Mouse (Mus musculus) forebrain, embryonic 13.5 days (tissue): ENCODE results near the gene Gm20388. TPM values are rescaled to one million over a fixed set of nuclear protein-coding genes. Genes with fewer than 3 reads are reported as not detected.

Experiments
- ATAC-seq: fragments of 200-750 bp; cut with Nextera tagmentation; 2 replicates; pipeline ENCODE4 v1.8.0; 2017
- H3K27ac ChIP-seq: fragments of 300-500 bp; sonication (generic); 2 replicates; pipeline ENCODE4 v1.5.1; 2015; ENCODE audit warnings: inconsistent platforms, mild to moderate bottlenecking, moderate library complexity
- H3K27me3 ChIP-seq: fragments of 300-500 bp; sonication (generic); 2 replicates; pipeline ENCODE4 v1.6.1; 2015; ENCODE audit warnings: mild to moderate bottlenecking, inconsistent platforms
- H3K36me3 ChIP-seq: fragments of 300-500 bp; sonication (generic); 2 replicates; pipeline ENCODE4 v1.6.1; 2015; ENCODE audit warnings: mild to moderate bottlenecking, inconsistent platforms; ENCODE audit not compliant: poor library complexity, severe bottlenecking
- H3K4me1 ChIP-seq: fragments of 300-500 bp; sonication (generic); 2 replicates; pipeline ENCODE4 v1.6.1; 2015; ENCODE audit warnings: inconsistent platforms
- H3K4me2 ChIP-seq: fragments of 300-500 bp; sonication (generic); 2 replicates; pipeline ENCODE4 v1.6.1; 2015; ENCODE audit warnings: inconsistent platforms, mild to moderate bottlenecking, moderate library complexity
- H3K4me3 ChIP-seq: fragments of 300-500 bp; sonication (generic); 2 replicates; pipeline ENCODE4 v1.5.1; 2015; ENCODE audit warnings: mild to moderate bottlenecking, inconsistent platforms
- H3K9ac ChIP-seq: fragments of 300-500 bp; sonication (generic); 2 replicates; pipeline ENCODE4 v1.6.1; 2015; ENCODE audit warnings: mild to moderate bottlenecking, inconsistent platforms
- H3K9me3 ChIP-seq: fragments of 300-500 bp; sonication (generic); replicated peaks from 2 replicates; pipeline ENCODE4 v1.6.1; 2016; ENCODE audit warnings: inconsistent platforms
- WGBS: fragments of 180-500 bp; shearing (Covaris S2); methylation state at CpG from one replicate; pipeline ENCODE4 v1.1.7; 2015; 5-methylcytosine and 5-hydroxymethylcytosine counted together
- polyA plus RNA-seq: library from polyadenylated mRNA; unstranded; fragments of >200 nt; fragmentation: Nextera tagmentation; extraction: Ambion mirVana; gene quantifications from 2 replicates; pipeline ENCODE4 v1.2.1, GENCODE M21; 2015

The Gm20388 gene
- polyA plus RNA-seq, 1 experiment from 2014 or later, result 5.6 TPM

DNA sequence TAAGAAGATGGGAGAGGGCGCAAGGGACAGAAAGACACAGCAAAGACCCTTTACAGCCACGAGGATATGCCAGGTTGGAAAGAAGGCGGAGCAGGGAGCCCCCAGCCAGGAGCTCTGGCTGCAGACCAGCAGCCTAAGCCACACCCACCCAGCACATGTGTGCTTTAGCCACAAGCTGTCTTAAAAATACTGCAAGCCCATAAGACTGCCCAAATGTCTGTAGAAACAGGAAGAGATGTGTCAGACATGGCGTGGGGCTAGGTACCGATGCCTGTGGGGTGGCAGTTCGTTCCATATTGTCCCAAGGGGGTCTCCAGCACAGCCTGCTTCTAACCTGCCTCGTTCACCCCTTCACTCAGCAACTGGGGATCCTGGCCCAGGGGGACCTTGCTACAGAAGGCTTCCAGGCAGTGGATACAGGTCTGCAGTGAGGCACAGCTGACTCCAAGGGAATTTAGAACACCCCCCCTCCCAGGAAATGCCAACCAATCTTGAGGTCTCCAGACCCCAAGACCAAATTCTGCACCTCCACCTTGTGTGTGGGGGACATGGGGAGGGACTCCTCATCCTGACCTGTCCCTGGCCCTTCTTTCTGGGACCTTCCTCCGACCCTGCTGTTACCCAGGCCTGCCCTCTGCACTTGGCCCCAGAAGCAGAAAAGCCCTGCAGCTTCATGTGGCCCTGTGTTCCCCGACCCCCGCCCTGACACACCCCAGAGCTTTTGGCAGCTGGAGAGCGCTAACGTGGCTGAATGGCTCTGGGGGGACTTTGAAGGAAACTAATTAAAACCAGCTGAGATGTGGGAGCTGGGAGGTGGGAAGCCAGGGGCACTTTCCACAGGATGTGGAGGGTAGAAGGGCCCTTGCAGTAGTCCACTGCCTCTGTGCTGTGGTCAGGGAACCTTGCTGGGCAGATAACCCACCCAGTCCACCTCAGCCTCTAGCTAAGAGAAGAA lies 2335.9 kb downstream of the Gm20388 start:
- Histone ChIP-seq H3K4me2 (no peak overlapping the region), H3K4me3 (no peak overlapping the region), H3K36me3 (no peaks in the 10 kb centered on the region), H3K27me3 (no peaks in the 10 kb centered on the region), H3K9me3 (no peaks in the 10 kb centered on the region), H3K27ac (no peak overlapping the region), H3K9ac (no peak overlapping the region), H3K4me1 (peaks cover 4% of the 10 kb centered on the region; the same call in 1 of the 2 replicates)
- no peak for ATAC-seq
- 45% methylated on average over 12 of the region's 12 CpGs for WGBS

DNA sequence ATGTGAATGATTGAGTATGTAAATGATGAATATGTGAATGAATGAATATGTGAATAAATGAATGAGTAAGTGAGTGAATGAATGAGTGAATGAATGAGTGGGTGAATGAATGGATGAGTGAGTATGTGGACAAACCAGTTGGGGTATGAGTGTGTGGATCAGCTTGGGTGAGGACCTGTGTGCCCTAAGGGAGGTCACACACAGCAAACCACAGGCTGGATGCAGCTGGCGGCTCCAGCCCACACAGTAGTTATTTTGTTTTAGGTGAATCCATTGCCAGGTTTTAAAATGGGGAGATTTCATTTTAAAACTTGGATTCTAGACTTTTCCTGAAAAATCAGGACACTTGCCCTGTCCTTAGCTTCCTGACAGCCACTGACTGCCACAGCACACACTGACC lies 2341.1 kb downstream of the Gm20388 start:
- Histone ChIP-seq H3K36me3 (no peaks in the 10 kb centered on the region), H3K4me2 (no peak overlapping the region), H3K9ac (no peak overlapping the region), H3K9me3 (no peaks in the 10 kb centered on the region), H3K27ac (no peak overlapping the region), H3K4me3 (no peak overlapping the region), H3K4me1 (no peaks in the 10 kb centered on the region), H3K27me3 (0 out of 2 replicates have a peak, but pooled peaks cover 5% of the 10 kb centered on the region)
- no peak for ATAC-seq
- WGBS, result 83% methylated on average over 1 of the region's 1 CpGs

DNA sequence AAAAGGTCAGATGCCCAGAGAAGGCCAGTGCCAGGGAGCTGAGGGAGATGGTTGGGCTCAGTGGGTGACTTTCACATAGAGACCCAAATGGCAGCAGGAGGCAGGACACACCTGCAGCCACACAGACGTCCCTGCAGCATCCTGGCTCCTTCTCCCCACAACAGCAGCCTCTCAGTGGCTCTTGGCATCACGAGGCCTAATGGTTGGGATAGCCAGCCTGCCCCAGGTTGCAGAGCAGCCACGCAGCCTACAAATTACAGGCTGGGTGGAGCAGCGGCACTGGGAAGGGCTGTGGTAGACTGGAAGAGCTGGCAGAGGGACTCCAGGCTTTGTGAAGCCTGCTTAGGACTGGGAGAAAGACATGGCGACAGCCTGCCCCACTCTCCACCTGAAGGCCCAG lies 2341.7 kb downstream of the Gm20388 start:
- H3K4me1 ChIP-seq, result no peaks in the 10 kb centered on the region
- 0 out of 2 replicates have a peak, but pooled peaks cover 5% of the 10 kb centered on the region for H3K27me3 ChIP-seq
- ATAC-seq, result no peak
- H3K9me3 ChIP-seq, result no peaks in the 10 kb centered on the region
- no peak overlapping the region for H3K27ac ChIP-seq
- 63% methylated on average over 5 of the region's 5 CpGs for WGBS
- no peaks in the 10 kb centered on the region for H3K36me3 ChIP-seq
- H3K4me3 ChIP-seq, result no peak overlapping the region
- no peak overlapping the region for H3K9ac ChIP-seq
- H3K4me2 ChIP-seq, result no peak overlapping the region

DNA sequence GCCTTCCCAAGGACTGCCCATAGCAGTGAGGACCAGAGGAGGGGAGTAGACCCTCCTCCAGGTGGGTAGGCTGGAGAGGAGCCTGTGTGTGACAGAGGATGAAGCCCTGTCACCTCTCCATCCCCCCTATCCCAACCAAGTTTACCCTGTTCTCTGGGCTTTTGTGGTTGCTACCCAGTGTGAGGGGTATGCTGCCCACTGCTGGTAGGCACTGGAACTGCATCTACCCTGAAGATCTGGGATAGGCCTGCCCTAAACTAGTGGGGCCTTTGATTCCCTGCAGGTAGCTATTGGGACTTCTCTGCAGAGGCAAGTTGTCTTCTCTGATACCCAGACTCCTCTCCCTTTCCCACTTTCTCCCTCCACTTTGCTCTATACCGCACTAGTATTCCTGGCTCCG lies 2348.7 kb downstream of the Gm20388 start:
- 53% methylated on average over 2 of the region's 2 CpGs for WGBS
- Histone ChIP-seq H3K9me3 (no peaks in the 10 kb centered on the region), H3K4me1 (no peaks in the 10 kb centered on the region), H3K27me3 (0 out of 2 replicates have a peak, but pooled peaks cover 10% of the 10 kb centered on the region), H3K36me3 (no peaks in the 10 kb centered on the region), H3K27ac (no peak overlapping the region), H3K4me3 (no peak overlapping the region), H3K4me2 (no peak overlapping the region), H3K9ac (0 out of 2 replicates have a peak overlapping the region, but pooled peaks have one; percentile 5)
- ATAC-seq, result no peak

DNA sequence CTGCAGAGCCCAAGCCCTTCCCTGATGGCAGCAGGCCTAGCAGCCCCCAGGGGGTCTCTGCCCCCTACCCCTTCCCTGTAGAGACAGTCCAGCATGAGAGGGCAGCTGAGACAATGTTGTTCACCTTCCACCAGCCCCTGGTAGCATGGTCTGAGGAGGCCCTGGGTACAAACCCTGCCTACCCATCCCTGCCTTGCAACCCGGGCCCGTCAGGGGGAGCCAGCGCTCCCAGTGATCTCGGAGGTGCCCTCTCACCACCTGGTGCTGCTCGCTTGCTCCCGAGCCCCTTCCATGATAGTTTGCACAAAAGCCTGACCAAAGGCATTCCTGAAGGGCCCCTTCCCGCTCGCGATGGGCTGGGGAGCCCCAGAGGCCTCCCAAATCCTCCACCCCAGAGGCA lies 2350.1 kb downstream of the Gm20388 start:
- Histone ChIP-seq H3K36me3 (no peaks in the 10 kb centered on the region), H3K27me3 (0 out of 2 replicates have a peak, but pooled peaks cover 7% of the 10 kb centered on the region), H3K4me3 (no peak overlapping the region), H3K9me3 (no peaks in the 10 kb centered on the region), H3K4me2 (no peak overlapping the region), H3K4me1 (no peaks in the 10 kb centered on the region), H3K27ac (no peak overlapping the region), H3K9ac (peak overlapping the region; percentile 18; the same call in 1 of the 2 replicates)
- ATAC-seq, result no peak
- WGBS, result 47% methylated on average over 9 of the region's 9 CpGs

DNA sequence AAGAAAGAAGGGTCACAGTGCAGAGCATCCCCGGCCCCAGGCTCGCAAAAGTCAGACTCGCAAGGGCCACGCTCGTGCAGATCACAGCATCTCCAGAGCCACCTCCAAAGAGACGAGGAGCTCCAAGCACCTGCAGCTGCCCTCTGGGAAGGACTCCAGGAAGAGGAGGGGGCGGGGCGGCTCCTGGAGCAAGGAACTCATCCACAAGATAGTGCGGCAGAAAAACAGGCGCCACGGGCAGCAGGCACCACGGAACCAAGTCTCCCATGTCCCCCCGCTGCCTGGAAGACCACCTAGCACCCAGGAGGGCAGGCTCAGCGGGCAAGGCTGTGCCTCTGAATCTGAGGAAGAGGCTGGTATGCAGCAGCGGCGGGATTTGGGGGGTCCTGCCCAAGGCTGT lies 2352.2 kb downstream of the Gm20388 start:
- Histone ChIP-seq H3K9ac (no peak overlapping the region), H3K4me3 (no peak overlapping the region), H3K27ac (no peak overlapping the region), H3K36me3 (no peaks in the 10 kb centered on the region), H3K4me2 (no peak overlapping the region), H3K9me3 (no peaks in the 10 kb centered on the region), H3K4me1 (peaks cover 7% of the 10 kb centered on the region), H3K27me3 (peaks cover 19% of the 10 kb centered on the region)
- no peak for ATAC-seq
- WGBS, result 74% methylated on average over 16 of the region's 16 CpGs

DNA sequence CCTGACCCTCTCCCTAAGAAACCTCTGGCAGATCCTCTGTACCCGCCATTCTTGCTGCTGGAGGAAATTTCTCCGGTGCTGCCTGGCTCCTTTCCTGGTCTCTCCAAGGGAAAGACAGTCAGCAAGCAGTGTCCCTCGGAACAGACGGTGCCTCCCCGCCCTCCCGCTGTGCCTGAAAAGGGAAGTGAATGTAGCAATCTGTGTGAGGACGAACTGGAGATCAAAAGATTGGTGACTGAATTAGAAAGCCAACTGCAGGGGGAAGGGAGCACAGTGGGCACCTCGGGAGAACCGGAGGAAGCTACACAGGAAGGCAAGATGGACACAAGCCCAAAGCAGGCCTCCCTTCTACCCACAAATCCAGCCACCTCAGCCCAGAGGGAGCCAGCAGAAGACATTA lies 2353.6 kb downstream of the Gm20388 start:
- Histone ChIP-seq H3K36me3 (no peaks in the 10 kb centered on the region), H3K9ac (no peak overlapping the region), H3K27me3 (peaks cover 29% of the 10 kb centered on the region), H3K9me3 (no peaks in the 10 kb centered on the region), H3K4me1 (peaks cover 12% of the 10 kb centered on the region), H3K4me3 (no peak overlapping the region), H3K27ac (no peak overlapping the region), H3K4me2 (no peak overlapping the region)
- no peak for ATAC-seq
- 35% methylated on average over 9 of the region's 9 CpGs for WGBS

DNA sequence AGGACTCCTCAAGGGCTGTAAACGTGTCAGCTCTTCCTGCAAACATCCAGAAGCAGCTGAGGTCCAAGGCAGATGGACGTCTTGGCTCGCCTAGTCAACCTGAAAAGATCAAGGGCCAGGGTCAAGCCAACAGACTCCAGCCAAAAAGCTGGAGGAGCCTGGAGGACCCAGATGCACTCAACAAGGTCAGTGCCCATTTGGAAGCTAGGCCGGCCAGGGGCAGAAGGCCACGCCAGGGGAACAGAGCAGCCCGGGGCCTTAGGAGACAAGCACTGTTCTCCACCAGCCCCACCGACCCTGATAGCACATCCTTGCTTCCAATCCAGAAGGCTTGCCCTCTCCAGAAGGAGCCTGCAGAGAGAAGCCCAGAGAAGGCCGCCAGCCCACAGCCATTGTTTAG lies 2354.9 kb downstream of the Gm20388 start:
- 91% methylated on average over 8 of the region's 8 CpGs for WGBS
- Histone ChIP-seq H3K9me3 (no peaks in the 10 kb centered on the region), H3K27ac (no peak overlapping the region), H3K9ac (no peak overlapping the region), H3K36me3 (no peaks in the 10 kb centered on the region), H3K4me2 (no peak overlapping the region), H3K4me3 (no peak overlapping the region), H3K4me1 (peaks cover 16% of the 10 kb centered on the region), H3K27me3 (peaks cover 38% of the 10 kb centered on the region)
- no peak for ATAC-seq

DNA sequence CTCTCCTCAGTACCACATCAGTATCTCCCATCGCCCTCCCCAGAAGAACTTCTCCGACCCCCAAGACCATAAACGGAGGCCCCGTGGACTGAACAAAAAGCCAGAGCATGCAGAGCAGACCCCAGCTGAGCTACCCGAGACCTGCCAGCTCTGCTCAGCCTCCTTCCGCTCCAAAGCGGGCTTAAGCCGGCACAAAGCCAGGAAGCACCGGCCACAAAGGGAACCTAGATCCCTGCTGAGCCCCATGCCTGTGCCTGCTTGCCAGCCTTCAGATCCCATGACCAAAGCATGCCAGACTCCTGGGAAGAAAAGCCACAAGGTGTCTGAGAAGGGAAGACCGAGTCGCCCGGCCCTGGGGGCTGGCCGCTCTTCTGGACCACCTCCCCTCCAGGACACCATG lies 2356.2 kb downstream of the Gm20388 start:
- Histone ChIP-seq H3K9ac (no peak overlapping the region), H3K4me1 (peaks cover 16% of the 10 kb centered on the region), H3K27me3 (peaks cover 48% of the 10 kb centered on the region), H3K4me3 (no peak overlapping the region), H3K36me3 (no peaks in the 10 kb centered on the region), H3K9me3 (no peaks in the 10 kb centered on the region), H3K4me2 (no peak overlapping the region), H3K27ac (no peak overlapping the region)
- ATAC-seq, result no peak
- 18% methylated on average over 13 of the region's 13 CpGs for WGBS

DNA sequence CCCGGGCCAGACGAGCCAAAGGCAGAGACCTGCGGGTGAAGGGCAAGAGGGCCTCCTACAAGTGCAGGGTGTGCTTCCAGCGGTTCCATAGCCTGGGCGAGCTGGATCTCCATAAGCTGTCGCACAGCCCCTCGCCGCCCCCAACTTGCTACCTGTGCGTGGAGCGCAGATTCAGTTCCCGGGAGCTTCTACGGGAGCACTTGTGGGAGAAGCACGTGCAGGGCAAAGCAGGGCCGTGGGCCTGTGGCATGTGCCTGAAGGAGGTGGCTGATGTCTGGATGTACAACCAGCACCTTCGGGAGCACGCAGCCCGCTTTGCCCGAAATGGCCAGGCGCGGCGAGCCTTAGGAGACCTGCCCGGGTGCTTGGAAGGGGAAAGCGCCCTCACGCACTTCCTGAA lies 2358.2 kb downstream of the Gm20388 start:
- 58% methylated on average over 24 of the region's 24 CpGs for WGBS
- H3K36me3 ChIP-seq, result no peaks in the 10 kb centered on the region
- H3K27ac ChIP-seq, result no peak overlapping the region
- no peaks in the 10 kb centered on the region for H3K9me3 ChIP-seq
- H3K4me3 ChIP-seq, result peak overlapping the region; percentile 42
- 0 out of 2 replicates have a peak, but pooled peaks have one; percentile 2 for ATAC-seq
- peak overlapping the region; percentile 57 for H3K9ac ChIP-seq
- H3K4me2 ChIP-seq, result peak overlapping the region; percentile 68
- peaks cover 47% of the 10 kb centered on the region for H3K27me3 ChIP-seq
- peaks cover 19% of the 10 kb centered on the region for H3K4me1 ChIP-seq

DNA sequence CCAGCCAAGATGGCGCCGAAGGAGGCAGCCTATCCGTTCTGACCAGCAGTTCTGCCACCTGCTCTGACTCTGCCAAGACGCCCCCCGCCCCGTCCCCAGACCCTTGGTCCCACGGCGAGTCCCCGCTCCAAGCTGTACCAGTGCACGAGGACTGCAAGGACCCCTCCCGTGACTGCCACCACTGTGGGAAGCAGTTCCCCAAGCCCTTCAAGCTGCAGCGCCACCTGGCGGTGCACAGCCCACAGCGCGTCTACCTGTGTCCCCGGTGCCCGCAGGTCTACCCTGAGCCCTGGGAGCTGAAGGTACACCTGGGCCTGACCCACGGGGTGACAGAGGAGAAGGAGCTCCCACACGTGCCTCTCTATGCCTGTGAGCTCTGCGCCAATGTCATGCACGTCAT lies 2358.8 kb downstream of the Gm20388 start:
- Histone ChIP-seq H3K27ac (no peak overlapping the region), H3K4me2 (peak overlapping the region; percentile 68), H3K4me1 (peaks cover 22% of the 10 kb centered on the region), H3K36me3 (no peaks in the 10 kb centered on the region), H3K9me3 (no peaks in the 10 kb centered on the region), H3K9ac (peak overlapping the region; percentile 57), H3K4me3 (peak overlapping the region; percentile 42), H3K27me3 (peaks cover 47% of the 10 kb centered on the region)
- 5% methylated on average over 21 of the region's 21 CpGs for WGBS
- peak; percentile 57 for ATAC-seq

DNA sequence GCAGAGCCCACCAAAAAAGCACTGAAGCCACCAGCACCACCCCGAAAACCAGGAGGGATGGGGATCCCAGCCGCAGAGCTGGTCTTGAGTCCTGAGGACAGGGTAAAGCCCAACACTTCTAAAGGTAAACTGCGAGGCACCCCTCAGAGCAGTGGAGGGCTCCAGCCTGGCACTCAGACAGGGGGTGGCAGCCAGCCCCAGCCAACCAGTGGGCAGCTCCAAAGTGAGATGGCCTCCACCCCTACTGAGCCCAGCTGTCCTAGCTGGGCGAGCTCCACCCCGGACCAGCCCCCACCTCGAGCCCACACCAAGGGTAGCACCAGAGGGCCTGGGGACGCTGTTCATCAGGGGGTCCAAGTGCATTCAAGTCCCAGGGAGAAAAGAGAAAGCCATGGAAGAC lies 2359.9 kb downstream of the Gm20388 start:
- Histone ChIP-seq H3K4me2 (no peak overlapping the region), H3K4me3 (no peak overlapping the region), H3K27me3 (peaks cover 47% of the 10 kb centered on the region), H3K36me3 (no peaks in the 10 kb centered on the region), H3K4me1 (peaks cover 22% of the 10 kb centered on the region), H3K9me3 (no peaks in the 10 kb centered on the region), H3K27ac (no peak overlapping the region), H3K9ac (no peak overlapping the region)
- ATAC-seq, result no peak
- WGBS, result 75% methylated on average over 7 of the region's 7 CpGs
